Mouse (Mus musculus) frontal cortex, postnatal 25 days (tissue): ENCODE data around the gene Itsn1.

Experiments
- DNase-seq, 2 experiments: peaks; one replicate each; pipeline ENCODE4 v3.0.0; 2022; ENCODE audit warnings: low spot score in 2 of 2

Itsn1 gene

DNA sequence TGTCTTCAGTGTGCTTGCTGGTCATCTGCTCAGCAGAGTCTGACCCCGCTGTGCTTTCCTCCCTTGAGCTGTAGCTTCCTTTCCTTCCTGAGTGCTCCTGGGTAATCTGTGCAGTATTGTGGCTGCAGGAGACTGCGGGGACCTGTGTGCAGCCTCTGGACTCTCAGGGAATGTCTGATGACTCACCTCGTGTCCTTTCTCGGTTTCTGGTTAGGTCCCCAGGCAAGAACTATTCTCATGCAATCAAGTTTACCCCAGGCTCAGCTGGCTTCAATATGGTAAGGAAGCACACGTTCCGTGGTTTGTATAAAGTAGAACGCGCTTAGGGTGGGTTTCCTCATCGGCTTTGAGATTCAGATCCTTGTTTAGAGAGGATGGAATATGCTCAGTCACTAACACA lies 82.8 kb downstream of the Itsn1 start:
- DNase-seq: no peak

DNA sequence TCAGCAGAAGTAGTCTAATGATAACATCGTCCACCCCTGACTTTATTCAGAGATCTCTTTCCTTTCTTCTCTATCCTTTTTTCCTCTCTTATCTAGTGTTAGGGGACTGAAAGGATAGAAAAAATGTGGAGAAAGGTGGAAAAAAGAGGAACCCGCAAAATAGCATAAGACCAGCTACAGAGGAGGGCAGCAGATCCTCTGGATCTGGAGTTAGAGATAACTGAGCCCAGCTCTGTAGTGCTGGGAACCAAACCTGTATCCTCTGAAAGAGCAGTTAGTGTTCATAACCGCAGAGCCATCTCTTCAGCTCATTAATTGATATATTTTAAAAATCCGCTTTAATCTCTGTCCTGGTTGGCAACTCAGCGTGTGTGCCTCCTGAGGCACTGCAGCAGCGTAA lies 84.5 kb downstream of the Itsn1 start:
- DNase-seq: no peak

DNA sequence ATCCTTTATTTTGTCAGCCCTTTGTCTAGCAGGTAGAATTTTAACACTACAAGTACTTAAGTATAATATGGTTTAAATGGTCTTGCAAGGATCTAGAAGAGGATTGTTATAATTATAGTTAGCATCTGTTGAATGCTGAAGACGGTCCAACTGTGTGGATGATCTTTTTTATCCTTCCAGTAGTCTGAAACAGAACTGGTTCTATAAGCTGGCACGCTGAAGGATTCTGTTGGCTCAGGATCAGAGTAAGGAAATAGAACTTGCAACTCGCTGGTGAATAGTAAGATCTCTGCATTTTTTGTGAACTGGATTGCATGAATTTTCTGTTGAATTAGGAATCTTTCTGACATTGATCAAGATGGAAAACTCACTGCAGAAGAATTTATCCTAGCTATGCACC lies 86.0 kb downstream of the Itsn1 start:
- no peak for DNase-seq

DNA sequence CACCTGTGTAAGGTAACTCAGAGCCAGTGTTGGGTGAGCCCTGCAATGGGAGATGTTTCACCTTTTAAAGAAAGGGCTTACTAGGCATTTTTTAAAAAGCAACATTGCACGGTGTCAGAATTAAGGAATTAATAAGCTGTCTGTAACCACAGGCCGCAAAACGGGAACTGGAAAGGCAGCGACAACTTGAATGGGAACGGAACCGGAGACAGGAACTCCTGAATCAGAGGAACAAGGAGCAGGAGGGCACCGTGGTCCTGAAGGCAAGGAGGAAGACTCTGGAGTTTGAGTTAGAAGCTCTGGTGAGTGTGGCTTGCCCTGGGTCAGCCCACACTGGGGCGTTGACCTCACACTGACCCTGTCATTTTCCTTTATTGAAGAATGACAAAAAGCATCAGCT lies 91.2 kb downstream of the Itsn1 start:
- no peak for DNase-seq

DNA sequence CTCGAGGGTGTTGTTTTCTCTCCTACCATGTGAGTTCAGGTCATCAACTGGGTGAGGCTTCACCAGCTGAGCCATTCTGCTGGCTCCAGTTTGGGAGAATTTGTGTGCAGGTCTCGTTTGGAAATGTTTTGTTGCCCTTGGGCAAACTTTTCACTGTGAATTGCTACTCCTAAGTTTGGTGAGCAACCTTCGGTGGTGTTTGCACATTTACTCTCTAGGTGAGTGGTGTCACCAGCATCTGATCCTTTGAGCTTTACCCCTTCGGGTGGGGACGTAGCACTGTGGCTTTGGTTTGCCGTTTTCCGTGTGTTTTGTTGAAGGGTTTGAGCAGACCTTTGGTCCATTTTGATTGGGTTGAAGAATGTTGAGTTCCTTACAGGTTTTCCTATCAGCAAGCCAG lies 93.2 kb downstream of the Itsn1 start:
- no peak for DNase-seq

DNA sequence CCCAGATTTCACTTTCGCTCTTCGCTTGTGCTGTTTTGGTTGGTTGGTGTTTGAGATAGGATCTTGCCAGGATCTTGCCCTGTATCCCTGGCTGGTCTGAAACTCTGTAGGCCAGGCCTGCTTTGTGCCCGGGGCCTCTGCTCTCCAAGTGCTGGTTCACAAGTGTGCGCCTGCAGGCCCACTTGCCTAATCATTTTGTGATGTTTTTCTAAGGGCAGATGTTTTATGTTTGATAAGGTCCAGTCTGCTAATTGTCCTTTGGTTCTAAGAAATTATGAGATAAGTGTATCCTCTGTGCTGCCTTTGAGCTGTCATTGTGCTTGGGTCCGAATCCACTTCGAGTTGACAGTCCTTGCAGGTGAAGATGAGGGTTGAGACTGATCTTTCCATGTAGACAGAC lies 93.7 kb downstream of the Itsn1 start:
- no peak for DNase-seq

DNA sequence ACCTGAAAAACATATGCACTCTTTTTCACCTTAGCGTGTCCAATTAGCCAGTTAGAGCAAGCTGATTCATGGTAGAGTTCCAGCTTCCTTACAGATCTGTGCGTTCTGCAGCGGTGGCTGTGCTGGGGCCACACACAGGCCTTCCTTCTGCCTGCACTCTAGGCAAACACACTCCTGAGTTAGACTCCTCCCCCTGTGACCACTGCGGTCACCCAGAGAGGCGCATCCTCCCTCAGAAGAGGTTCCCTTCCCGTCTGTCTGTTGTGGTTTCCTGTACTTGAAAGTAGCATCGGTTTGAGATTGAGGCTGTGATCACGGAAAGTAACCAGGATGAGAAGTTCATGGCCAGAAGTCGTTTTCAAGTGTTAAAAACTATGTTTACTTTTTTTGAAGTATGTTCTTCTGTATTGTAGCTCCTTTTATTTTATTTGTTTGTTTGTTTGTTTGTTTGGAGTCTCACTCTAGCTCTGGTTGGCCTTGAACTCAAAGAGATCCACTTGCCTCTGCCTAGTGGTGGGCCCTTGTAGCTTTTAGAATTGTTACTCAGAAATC lies 96.8 kb downstream of the Itsn1 start:
- no peak for DNase-seq

DNA sequence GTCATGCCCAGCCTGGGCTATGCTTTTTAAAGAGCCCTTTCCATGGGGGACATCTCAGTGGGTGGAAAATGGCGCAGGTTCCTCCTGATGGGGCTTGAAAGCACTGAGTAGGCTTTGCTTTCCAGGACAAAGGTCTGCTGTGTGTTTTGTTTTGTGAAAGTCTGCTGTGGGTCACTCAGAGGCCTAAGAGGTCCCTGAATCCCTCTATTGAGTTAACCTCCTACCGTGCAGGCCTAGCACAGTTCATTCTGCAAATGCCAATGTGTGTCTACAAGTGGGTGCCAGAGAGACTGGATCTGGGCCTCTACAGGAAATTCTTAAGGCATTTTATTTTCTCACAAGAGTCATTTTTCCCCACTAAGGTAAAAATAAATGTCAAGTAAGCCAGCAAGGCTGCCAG lies 97.8 kb downstream of the Itsn1 start:
- no peak for DNase-seq

DNA sequence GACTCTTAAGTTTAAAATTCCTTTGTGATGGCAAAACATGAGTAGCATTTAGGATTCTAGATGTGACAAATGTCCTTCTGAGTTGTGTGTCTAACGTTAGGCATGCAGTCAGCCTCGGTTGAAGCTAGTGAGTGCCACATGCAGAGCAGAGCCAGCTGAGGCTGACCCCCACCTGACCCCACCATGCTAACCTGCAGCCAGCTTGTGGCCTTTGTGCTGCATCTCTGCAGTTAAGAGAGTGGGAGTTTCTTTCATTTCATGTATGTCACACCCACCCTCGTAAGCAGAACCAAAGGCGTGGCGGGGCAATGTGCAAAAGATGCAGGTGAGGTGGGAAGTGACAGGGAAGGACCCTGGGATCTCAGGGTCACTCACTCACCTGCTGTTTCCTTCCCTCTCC lies 98.4 kb downstream of the Itsn1 start:
- DNase-seq: no peak

DNA sequence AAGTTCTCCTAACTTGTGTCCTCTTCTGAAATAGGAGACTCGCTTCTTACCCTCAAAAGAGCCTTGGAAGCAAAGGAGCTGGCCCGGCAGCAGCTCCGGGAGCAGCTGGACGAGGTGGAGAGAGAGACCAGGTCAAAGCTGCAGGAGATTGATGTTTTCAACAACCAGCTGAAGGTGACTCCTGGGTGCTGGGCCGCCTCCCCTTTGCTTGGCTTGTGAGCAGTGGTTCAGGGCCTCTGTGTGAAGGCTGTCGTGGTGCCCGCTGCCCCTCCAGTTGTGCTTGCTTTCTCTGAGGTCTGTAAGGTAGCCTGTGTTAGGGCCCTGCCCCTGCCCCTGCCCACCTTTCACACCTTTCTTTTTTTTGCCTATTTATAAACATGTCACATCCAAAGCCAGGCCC lies 99.1 kb downstream of the Itsn1 start:
- no peak for DNase-seq

DNA sequence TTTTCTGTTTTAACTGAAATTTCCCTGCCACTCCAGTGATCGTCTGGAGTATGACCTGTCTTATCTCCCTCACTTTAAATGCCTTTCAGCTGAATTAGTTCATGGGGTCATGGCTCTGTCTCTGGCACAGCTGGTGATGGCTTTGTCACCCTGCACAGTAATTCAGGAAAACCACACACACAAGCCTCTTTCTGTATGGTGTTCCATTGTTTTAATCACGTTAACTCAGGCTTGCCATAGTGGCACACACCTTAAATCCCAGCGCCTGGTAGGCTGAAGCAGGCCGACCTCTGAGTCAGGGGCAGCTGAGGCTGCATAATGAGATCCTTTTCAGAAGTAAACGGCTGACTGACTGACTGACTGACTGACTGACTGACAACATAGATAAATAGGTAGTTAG lies 99.5 kb downstream of the Itsn1 start:
- no peak for DNase-seq

DNA sequence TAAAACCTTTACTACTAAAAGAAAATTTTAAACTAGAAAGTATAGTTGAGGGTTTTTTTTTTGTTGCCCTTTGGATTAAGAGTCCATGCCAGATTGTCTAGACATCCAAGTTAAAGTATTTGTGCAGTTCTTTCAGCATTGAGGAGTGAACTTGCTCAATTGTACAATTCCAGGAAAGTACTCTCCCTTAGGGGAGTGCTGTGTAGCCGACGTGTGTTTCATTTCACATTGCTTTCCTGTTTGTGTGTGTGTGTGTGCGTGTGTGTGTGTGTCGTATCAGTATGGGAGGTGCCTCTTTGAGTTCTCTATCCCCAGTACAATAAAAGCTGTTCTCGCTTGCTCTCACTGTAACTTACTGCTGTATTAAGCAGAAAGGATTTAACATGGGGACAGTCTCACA lies 100.0 kb downstream of the Itsn1 start:
- DNase-seq: no peak

DNA sequence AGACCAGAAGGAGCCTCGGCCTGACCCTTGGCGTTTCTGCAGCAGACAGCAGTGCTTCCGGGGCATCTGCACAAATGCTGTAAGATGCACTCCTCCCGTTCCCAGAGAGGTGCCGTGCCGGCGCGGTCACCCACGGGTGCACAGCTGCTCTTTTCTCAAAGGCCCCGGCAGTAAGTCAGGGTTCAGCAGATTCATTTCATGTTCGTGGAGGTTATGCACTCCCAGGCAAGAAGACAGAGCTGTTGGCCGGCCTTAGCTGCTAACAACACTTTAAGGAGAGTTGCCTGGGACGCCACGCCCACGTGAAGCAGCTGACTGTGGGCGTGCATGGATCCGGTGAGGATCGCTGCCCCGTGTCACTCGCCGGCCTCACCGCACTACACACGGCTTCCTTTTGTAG lies 101.2 kb downstream of the Itsn1 start:
- no peak for DNase-seq

DNA sequence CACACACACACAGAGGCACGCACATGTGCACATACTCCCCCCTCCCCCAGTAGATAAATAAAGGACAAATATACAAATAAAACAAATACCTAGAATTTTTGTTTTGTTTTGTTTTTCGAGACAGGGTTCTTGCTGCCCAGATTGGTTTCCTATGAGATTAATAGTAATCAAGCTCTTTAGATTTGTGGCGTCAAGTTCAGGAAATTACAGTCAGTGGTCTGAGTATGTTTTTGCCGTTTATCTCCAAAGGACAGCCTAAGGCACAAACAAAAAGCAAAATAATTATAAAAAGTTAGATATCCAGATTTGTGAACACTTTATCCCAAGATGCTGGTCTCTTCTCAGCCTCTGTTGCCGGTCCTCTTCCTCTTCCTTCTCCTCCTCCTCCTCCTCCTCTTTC lies 104.0 kb downstream of the Itsn1 start:
- no peak for DNase-seq

DNA sequence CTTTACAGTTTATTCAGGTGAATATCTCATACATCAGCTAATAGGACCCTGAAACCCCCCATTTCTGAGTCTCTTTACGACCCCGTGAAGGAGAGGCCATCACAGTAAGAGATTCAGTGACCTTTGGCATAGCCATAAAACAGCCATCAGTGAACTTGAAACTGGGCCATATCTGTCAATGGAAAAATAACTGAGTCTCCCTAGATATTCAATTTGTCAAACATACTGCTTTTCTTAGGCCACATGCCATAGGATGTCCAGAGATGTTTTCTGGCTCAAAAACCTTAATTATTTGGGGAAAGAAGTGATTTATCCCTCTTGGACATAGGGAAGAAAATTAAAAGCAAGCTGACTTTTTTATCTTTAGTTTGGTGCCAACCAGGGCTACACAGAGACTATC lies 104.5 kb downstream of the Itsn1 start:
- DNase-seq: no peak

DNA sequence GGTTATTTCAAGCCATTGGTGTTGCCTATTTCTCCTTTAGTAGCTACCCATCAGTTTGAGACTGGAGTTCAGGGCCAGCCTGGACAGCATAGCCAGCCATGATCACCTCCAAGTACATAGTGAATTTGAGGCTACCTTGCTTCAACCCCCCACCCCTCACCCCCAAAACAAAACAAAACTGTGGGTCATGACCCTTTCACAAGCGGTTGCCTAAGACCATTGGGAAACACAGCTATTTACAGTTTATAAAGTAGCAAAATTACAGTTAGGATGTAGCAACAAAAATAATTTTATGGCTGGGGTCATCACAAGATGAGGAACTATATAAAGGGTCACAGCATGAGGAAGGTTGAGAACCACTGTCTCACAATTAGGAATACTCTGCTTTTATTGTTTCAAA lies 104.9 kb downstream of the Itsn1 start:
- DNase-seq: no peak

DNA sequence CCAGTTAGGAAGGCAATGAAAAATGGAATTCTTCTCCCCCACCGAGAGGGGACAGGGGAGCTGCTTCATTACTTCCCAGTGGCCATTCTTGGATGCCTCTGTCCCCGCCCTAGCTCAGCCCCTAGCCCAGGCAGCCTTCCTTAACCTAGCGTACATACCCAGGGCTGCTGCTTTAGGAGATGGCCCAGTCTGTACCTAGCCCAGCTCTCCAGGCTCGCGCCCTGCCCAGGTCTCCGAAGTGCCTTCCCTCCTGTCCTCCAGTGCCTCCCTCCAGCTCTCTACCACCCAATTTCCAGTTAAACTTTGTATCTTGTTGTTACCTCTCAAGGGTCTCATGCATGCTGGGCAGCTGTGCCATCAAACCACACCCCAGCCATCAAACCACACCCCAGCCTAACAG lies 106.7 kb downstream of the Itsn1 start:
- no peak for DNase-seq

DNA sequence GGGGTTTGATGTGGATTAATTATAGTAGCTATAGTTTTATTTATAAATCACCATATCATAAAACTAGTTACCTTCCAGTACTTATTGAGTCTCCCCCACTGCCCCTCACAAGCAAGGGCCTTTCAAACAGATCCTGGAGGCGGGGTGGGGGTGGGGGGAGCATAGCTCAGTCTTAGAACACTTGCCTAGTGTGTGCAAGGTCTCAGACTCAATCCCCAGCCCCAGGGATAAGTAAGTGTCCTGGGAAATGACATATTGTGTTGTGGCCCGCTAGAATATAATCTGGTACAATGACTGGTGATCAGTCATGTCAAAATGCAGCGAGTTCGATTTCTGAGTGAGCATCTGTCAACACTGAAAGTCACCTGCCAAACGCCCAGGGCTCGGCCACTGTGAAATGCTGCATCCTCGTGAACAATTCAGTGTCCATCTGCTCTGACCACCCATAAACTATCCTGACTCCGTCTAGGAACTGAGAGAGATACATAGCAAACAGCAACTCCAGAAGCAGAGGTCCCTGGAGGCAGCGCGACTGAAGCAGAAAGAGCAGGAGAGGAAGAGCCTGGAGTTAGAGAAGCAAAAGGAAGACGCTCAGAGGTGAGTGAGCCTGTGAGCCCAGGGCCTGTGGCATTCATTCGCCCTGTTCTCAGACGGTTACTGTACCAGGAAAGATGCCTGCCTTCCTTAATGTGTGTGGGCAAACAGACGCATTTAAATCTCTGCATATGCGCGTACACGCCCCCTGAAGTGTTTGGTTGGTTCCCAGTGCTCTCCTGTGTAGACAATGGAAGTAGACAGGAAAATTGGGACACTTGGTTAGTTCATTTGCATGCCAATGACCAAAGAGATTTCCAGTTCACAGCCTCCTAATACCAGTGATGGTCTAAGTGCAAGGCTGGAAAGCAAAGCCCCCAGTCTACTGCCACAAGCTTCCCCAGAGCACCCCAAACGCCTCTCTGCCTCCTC lies 107.8 kb downstream of the Itsn1 start:
- DNase-seq: no peak

DNA sequence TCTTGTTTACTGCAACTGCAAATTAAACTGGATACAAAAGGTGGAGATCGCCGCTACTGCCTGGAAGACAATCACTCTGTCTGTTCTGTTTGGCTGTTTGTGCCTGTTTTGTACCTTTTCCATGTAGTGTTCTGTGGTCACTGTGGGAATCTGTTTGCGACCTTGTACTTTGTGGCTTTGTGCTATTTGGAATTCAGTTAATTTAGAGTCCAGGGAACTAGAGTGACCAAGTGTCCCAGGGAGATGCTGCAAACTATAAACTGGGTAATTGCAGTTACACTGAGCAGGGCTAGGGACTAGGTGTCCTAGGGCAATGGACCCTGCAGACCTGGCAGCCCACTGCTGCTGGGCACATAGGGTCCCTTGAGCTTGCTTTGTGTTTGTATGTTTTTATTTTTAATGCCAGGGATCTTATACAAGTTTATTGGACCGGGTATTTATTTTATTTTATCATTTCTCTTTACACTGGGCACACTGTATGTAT lies 108.5 kb downstream of the Itsn1 start:
- no peak for DNase-seq

DNA sequence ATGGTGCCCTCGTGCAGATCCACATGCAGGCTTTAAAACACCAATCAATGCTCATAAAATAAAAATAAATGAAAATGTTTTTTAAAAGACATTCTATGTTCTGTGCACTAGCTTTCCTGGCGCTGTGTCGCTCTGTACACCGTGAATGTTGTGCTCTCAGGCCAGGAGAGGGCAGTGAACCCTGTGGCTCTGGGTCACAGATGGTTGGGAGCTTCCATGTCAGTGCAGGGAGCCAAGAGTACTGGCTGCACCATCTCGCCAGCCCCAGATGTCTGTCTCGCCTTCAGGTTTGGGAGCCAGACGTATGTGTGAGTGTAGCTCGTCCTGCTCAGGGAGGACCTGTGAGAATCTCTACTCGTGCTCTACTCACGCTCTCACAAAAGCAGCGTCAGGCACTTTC lies 109.7 kb downstream of the Itsn1 start:
- no peak for DNase-seq

DNA sequence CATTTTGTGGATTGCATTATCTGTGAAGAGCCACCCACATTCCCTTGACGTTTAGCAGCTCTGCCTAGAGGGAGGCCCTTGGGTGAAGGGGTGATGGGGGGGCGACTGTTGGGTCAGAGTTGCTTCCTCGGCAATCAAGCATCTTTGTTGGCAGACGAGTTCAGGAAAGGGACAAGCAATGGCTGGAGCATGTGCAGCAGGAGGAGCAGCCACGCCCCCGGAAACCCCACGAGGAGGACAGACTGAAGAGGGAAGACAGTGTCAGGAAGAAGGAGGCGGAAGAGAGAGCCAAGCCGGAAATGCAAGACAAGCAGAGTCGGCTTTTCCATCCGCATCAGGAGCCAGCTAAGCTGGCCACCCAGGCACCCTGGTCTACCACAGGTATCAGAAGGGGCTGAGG lies 110.4 kb downstream of the Itsn1 start:
- no peak for DNase-seq

DNA sequence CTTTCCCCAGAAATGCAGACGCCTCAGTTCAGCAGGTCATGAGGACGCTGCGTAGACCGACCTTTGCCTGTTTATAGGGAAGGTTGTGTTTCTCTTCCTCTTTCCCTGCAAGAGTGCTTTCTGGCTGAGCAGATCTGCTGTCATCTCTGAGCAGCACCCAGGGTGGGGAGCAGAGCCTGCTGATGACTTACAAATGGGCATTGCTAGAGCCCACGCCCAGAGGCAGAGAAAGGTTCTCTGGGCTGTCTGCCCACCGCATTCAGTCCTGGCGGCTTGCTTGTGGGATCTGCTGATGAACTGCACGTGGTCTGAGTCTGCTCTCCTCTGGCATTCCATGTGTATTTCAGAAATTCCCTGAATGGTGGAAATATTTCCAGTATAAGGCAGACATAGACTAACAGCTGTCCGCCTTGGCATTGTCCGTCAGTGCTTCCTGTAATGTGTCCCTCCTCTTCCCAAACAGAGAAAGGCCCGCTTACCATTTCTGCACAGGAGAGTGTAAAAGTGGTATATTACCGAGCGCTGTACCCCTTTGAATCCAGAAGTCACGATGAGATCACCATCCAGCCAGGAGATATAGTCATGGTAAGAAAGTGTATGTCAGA lies 112.0 kb downstream of the Itsn1 start:
- no peak for DNase-seq

DNA sequence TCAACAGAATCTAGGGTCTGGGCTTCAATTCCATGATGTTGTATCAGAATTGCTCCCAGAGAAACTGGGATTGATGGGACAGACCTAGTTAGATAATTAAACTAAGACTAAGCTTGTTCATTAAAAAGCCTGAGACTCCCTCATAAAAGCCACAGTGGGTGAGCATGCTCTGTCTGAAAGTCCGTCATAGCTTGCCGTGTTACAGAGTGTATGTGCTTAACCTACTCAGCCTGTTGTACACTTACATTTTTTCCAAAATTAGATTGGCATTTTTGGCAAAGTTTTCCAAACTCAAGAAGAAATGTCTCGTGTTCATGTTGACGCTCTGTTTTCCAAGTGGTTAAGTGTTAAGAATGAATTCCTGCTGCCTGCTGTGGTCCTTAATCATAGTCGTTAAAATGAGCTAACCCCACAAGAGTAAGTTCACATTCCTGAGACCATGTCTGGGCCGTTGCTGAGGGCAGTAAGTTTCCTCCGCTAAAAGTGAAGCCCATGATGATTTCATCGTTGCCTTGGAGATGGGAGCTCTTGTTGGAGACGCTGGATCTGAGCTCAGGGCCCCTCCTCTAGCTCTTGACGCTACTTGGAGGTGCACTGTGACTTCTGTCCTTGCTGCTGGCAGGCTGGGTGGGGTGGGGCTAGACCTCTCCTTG lies 117.1 kb downstream of the Itsn1 start:
- DNase-seq: no peak
